Mouse (Mus musculus): ENCODE results near the gene BC024978.

DNA sequence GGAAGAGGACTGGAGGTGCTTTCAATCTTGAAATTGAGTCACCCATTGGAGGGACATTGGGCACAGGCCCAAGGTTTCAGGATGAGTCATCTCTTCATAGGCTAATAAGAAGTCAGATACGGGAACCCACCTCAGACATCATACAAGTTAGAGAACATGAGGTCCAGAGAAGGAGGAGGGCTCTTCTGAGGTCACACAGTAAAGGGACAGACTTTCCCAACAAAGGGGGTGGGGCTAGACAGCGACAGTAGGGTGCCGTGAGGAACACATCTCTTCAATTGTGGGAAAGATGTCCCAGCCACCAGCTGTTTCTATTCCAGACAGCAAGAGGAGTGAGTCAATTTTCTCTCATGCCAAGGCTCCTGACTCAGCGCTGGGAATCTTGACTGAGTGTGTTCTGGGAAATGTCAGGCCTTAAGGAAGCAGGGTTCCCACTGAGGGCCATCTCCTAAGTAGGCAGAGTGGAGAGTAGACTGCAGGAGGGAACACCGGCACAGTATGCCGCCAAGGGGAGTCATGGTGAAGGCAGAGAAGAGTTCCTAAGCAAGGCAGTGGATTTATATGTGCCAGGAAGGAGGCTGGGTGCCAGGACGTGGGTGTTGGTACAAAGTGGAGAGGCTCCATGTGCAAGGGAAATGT, 36.2 kb downstream of the BC024978 start:
- TF ChIP-seq CTCF (IDR thresholded peaks at IDR 0.05; ENCODE audit: low read depth) (no peak), EP300 (optimal IDR thresholded peaks at IDR 0.05) (no peak)

Measured in stomach, postnatal 0 days (tissue).